Mouse (Mus musculus) CD4-positive, CD25-positive, alpha-beta regulatory T cell, adult 2 months (primary cell): ENCODE results near the gene Tbc1d25.

ENCODE experiments used
- DNase-seq: peaks from one replicate; pipeline ENCODE4 v3.0.0-alpha.2; 2012; ENCODE audit warnings: low read depth, low spot score

Gene Tbc1d25

GRCm38 (mm10) chrX:8175504-8176385 lies at the start of gene Tbc1d25:
Gene Tbc1d25 (minus strand): TSS chrX:8176181.
- DNase-seq, result peak; percentile 94

DNA sequence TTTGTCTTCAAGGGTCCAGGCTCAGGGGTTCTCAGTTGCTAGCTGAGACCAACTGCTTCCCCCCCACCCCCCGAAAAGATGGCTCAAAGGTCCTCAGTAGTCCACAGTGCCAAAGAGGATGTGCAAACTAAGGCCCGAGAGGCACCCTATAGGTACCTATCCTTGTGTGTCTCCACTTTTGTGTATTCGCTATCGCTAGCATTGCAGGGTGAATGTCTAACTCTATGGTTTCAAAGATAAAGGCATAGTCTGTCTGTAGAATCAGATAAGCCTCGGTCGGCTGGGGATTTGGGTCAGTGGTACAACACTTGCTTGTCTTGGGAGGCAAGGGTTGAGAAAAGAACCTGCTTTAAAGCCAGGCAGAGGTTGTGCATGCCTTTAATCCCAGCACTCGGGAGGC lies 47.5 kb upstream of the Tbc1d25 start:
- no peak for DNase-seq

- DNase-seq, result no peak
These were observed 46.9 kb upstream of the Tbc1d25 start for GRCm38 (mm10) chrX:8222678-8223421.

- DNase-seq, result no peak
These were observed 46.3 kb upstream of the Tbc1d25 start for GRCm38 (mm10) chrX:8222296-8222677.

DNA sequence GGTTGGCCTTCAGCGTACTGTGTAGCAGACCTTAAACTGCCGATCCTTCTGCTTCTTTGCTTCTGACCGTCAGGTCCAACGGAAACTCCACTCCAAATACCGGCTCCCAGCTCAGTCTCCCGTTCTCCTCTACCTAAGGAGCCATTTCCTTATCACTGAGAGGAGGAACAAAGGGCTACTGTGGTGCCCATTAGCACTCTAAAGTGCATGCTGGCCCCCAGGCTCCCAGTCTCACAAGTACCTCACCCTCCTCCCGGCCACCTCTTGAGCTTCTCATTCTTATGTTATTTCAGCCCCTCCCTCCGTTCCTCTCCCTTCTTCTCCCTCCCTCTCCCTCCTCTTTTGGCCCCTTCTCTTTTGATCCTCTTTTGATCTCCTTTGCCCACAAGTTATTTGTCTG lies 43.7 kb upstream of the Tbc1d25 start:
- DNase-seq, result no peak

DNA sequence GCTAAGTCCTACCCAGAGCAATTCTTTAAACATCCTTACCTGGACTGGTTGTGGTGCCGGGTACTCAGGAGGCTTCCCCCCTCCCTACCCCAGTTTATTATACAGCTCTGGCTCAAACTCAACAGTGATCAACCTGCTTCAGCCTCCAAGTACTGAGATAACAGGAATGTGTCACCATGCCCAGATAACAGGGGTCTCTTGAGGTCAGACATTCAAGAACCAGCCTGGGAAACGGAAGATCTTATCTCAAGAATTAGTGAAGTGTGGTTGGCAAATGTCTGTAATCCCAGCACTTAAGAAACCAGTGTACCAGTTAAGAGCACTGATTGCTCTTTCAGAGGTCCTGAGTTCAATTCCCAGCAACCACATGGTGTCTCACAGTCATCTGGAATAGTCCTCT lies 42.1 kb upstream of the Tbc1d25 start:
- no peak for DNase-seq

DNA sequence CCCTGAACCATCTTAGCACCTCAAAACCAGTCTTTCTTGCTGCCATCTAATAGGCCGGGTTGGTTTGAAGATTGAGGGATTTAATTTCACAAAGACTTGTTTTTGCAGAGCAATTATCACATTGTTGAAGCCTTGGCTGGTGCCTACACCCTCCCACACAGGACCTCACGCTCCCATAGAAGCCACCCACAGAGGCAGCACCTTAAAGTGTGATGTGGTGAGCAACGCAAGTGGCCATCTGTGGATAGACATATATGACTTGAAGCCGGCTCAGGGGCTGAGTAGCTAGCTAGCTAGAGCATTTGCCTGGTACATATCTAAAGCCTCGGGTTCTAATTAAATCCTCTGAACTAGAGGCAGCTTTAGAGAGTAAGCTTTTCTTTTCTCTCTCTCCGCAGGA lies 41.4 kb upstream of the Tbc1d25 start:
- DNase-seq, result no peak

DNA sequence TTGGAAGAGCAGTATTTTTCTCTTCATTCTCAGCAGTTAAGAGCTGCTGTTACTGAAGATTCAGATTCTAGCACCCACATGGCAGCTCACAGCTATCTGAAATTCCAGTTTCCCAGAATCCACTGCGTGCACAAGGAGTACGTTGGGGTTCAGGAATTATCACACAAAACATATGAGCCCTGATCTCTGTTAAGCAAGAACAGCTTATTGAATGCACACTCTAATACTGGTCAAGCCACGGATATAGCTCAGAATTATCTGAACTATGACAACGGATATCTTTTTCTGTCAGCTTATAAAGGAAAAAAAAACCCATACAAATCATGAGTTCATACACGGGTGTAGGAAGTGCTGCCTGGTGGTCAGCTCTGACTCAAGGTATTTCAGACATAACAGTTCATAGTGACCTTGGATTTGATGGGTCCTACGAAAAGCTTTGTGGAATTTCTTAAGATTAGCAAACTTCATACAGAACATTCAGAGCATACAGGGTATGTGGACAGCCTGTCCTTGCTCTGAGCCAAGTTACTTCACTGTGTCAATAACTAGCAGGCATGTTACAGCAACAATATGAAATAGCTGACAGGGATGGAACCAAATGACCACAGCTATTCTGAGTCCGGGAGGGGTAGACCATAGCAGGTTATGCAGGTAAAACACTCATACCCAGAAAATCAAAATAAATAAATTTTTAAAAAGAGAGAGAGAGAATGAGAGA lies 35.7 kb upstream of the Tbc1d25 start:
- DNase-seq, result no peak

DNA sequence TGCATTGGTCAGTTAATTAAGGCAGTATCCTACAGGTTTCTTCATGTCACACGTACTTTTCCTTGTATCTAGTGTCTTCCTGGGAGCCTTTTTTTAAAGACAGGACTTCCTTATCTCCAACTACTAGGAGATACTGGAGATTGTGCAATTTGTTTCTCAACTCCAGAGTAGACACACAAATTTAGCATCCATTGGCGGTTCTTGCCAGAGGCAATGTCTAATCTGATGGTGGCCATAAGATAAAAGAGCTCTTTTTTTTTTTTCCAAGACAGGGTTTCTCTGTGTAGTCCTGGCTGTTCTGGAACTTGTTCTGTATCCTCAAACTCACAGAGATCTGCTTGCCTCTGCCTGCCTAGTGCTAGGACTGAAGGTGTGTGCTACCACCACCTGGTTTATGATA lies 33.7 kb upstream of the Tbc1d25 start:
- no peak for DNase-seq

DNA sequence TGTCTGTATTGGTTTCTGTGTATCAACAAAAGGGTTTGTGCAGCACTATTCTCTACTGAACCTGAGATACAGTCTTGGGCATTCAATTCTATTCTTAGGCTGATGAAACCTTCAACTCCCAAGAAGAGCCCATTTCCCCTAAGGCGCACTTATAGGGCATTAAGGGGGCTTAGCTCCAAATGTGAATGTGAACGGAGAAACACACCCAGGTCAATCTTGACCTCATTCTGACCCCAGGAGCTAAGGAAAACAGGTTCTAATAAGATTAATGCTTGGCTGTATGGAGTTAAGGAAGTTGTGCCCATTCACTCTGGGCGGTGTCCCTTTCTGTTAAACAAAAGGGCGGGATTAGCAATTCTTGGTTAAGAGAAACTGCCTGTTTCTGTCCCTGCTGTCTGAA lies 31.2 kb upstream of the Tbc1d25 start:
- no peak for DNase-seq

GRCm38 (mm10) chrX:8206694-8207197 lies 30.8 kb upstream of the Tbc1d25 start:
- DNase-seq, result no peak

- peak; percentile 9 for DNase-seq
These were observed 30.2 kb upstream of the Tbc1d25 start, which contains the start of gene Porcn for GRCm38 (mm10) chrX:8206015-8206693. Gene Porcn (minus strand): TSS chrX:8206525.

DNA sequence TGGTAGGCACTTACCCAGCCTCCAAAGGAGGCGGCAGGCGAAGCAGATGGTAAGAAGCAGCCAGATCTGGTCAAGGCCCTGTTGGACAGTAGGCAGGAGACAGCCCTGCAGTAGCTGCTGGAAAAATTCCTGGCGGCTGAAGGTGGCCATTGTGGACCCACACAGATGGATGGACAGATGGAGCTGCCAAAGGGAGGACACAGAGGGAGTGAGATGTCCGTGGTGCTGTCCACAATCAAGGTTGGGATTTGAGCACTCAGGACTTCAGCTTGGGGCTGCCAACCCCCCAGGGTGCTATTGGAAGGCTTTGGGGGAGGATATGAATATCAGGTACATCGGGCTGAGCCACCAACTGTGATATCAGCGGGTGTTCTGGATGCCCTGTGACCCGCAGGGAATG lies 29.6 kb upstream of the Tbc1d25 start:
- DNase-seq, result no peak

DNA sequence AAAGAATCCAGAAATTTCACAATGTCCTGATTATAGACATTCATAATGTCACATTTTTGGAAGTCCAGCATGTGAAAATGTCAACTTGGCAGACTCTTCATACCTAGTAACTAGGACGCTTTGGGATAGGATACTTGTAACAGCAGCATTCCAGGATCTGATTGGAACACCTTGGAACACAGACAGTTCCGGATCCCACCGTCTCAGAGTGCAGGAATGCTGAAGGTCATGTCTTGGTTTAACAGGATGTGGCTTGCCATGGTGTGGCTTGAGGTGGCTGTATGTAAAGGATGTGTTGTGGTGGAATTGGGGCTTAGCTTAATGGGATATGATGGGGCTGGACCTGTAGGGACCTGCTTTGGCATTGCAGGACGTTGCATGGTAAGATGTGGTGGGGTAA lies 29.1 kb upstream of the Tbc1d25 start:
- no peak for DNase-seq

DNA sequence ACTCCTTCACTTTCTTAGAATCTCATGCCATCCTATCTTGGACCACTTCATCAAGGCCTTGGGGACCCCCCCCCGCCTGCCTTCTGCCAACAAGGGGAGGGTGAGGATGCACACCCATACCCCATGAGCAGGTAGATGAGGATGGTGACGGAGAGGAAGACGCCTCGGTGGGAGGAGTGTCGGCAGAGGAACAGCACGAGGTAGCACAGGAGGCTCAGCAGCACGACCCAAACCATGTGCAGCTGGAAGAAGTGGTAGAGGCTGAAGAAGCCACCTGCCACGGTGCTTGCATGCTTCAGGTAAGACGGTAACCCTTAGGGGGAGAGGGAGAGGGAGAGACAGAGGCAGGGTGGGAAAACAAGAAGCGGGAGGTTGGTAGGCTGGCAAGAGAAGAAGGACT lies 28.1 kb upstream of the Tbc1d25 start:
- no peak for DNase-seq

GRCm38 (mm10) chrX:8203105-8203504 lies 27.1 kb upstream of the Tbc1d25 start:
- DNase-seq, result no peak

- peak; percentile 48 for DNase-seq
These were observed 17.4 kb upstream of the Tbc1d25 start, which contains the start of gene Ebp for GRCm38 (mm10) chrX:8193419-8193723. Gene Ebp (minus strand): TSS chrX:8193512.

DNA sequence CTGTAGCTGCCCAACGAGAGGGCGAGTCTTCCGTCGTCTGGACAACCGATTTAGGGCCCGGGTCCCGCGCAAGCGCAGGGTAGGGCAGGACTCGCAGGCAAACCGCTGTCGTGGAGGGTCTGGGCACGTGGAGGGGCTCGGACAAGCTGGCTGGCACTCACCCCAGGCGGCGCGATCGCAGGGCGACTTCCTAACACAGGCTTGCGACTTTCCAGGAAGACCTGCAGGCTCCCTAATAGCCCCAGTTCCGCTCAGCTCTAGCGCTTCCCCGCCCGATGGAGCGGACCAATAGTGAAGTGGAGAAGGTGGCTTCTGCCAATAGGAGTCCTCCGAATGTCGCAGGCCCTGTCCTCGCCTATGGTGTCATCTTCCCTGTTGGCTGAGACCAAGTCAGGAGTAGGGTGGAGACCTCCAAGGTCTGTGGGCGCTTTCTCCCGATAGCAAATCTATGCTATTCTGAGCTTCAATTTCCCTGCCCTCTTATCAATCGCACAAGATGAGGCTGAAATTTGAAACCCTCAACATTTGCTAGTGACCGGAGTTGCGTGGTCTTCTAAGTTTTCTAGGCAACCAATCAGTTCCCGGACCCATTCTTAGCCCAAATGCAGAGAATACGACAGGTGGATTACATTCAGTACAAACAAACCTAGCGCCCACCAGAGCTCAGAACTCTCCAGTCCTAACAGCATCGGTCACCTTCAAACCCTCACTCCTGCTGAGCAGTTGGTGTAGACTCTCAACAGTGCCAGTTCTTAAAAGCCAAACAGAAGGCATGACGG lies 16.8 kb upstream of the Tbc1d25 start:
- peak; percentile 85 for DNase-seq

- peak; percentile 8 for DNase-seq
These were observed 16.2 kb upstream of the Tbc1d25 start for GRCm38 (mm10) chrX:8192126-8192639.

GRCm38 (mm10) chrX:8182871-8183540 lies 7.0 kb upstream of the Tbc1d25 start:
- DNase-seq, result no peak
